Mouse (Mus musculus): Measurements from ENCODE around the gene Ciapin1.

The Ciapin1 gene

DNA sequence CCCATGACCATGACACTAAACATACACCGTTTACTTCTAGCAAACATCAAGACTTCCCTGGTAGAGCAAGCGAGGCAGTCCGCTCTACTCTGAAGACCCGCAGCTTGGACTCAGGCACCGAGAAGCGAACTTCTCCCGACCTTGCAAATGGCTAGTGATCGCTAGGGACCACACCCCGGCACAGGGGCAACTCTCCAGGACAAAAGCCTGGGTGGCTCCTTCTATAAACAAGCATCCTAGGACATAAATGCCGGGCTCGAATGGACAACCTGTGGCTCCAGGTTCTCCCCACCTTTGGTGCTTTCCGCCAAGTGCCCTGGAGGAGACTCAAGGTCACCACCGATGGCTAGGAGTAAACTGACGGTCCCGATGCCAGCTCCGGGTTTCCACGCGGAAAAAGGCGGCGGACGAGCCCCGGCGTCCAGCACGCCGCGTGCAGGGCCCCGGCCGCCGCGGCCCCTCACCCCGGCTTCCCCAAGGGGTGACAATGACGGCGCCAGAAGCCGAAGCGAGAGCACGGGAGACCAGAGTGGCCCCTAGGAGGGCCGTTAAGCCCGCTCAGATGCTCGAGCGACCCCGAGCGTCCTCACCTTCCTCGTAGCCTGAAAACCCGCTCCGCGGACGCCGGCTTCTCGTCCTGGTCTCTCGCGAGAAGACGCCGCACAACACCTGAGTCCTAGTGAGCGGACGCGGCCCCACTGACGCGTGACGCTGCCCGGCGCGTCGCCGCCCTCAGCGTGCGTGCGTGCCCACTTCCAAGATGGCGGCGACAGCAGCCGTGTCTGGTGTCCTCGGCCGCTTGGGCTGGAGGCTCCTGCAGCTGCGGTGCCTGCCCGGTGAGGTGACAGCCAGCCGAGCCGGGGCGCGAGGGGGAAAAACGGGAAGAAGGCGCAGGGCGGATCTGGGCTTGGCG lies at the start of gene Ciapin1, which contains the start of gene Coq9:
Gene Ciapin1, minus strand, starts transcription at position 697 of the 913 bp plus-strand sequence.
Gene Coq9, plus strand, starts transcription at position 660 of the 913 bp plus-strand sequence.
- peak; percentile 94 to 96 for DNase-seq

DNA sequence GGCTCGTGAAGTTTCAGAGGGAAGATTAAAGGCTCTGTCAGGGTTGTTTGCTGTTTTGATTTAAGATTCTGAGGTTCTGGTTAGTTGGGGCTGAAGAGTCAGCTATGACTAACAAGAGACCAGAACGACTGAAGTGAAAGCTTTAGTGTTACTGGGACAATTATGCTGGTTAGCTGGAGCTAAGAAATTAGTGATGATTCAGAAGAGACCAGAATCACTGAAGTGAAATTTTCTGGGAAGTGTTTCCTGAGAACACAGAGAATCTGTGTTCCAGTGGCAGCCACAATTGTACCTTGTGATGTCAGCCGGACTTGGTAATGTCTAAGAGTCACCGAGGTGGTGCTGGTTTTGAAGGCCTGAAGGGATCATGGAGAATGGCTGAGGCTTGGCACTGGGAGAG lies 42.6 kb upstream of the Ciapin1 start:
- no peak for DNase-seq

DNA sequence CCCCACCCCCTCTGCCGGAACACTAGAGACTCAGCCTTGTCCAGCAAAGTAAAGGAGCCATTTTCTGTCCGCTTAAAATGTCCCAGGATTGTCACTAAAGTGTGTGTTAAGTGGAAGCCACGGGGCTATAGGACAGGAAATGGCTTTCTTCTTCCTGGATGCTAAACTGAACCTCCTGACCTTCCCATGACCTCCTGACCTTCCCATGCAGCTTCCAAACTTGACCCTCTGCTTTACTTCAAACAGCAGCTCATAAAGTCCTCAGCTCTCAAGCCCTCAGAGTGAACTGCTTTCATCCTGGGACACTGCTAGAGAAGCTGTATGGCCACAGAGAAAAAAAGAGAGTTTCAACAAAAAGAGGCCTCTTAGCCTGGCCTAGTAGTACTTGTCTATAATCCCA lies 38.7 kb upstream of the Ciapin1 start:
- DNase-seq: no peak

DNA sequence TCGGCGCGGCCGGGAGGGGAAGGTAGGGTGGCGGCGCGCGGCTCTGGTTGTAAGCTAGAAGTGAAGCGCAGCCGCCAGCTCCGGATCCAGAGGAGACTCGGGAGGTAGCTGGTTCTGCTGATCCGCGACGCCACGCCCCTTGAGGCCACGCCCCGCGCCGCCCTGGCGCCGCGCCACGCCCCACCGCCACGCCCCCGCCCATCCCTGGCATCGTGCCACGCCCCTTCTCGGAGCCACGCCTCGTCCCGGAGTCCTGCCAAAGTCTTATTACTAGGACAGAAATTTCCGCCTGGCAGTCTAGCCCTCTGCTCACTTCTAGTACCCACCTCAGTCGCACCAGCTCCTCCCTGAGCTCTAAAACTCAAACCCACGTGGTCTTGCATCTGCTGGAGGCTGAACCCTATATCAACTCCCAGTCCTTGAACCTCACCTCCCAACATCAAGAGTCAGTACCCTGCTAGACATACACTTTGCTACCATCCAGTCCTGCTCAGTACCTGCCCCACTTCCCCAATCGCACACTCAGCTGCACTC lies 38.1 kb upstream of the Ciapin1 start, which contains the start of gene Dok4:
Gene Dok4, minus strand, starts transcription at position 134 of the 534 bp plus-strand sequence.
- peak; percentile 84 to 91 for DNase-seq

DNA sequence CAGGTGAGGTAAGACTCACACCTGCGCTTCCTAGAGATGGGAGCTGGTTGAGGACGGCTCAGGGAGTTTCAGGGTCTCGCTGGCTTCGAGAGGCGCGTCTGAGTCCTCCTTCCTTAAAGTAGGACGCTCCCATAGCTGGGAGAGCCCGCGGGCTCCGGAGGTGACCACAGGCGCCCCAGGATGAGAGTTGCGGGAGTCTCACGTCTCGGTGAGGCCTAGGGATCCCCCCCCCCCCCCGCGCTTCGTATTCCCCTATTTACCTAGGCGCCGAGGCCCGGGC lies 37.7 kb upstream of the Ciapin1 start:
- DNase-seq: no peak

DNA sequence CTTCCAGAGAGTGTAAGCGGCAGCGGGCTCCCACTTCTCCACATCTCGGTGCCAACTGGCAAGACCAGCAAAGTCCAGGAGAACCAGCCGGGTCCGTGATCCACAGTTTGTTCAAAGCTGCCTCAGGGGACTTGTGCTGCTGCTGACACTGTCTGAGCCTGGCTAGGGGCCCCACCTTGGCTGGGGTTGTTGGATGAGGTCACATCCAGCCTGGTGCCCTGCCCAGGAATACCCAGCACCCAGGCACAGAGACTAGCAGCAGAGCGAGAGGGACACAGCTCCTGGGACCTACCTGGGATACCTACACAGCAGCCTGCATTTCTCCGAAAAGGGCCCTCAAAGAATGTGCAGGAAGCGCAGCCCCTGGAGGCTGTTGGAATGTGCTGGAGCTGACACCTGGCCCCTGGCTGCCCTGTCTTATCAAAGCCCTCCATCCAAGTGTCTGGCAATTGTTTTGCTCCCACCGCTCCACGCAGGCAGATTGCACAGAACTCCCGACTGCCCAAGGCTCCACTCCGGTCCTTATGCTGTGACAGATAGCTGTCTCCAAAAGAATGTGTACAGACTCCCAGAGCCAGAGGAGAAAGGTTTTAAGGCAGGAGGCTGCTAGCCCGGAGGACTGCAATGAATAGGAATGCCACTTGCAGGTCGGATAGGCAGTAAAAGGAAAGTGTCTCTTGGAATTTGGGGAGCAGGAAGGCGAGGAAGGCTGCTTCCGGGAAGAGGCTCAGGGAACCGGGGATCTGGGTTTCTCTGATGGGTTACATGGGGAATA lies 37.1 kb upstream of the Ciapin1 start:
- no peak for DNase-seq

DNA sequence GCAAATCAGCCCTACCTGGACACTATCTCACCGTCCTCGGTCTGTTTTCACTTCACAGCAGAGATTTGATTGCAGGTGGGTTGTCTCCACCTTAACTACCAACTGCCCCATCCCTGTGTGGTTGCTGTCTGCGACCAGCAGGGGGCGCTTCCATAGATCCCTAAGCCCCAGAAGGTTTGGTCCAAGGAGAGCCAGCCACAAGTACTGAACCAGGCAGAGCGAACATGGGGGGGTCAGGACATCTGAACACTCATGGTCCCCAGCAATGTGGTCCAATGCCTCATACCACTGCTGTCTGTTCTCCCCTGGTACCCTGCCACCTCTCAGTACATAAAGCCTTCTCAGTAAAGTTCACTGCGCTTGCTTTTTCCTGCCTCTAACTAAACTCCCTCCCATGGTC lies 36.2 kb upstream of the Ciapin1 start:
- peak; percentile 65 to 82 for DNase-seq

DNA sequence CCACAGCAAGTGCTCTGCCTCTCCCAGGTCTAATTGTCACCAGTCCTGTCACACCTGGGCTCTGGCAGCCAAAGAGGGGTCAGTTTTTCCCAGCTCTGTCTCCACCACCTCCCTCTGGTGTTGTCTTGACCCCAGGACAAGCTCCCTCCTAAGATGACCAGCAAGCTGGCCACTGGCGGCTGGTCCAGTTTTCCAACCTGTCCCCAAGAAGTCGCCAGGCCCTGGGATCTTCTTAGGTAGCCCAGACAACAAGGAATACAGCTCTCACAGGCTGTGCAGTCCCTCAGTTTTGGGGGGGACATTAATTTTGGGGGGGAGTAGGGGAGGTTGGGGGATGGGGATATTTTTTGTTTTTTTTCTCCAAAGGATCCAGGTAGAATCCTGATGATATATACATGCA lies 34.4 kb upstream of the Ciapin1 start:
- DNase-seq: no peak

DNA sequence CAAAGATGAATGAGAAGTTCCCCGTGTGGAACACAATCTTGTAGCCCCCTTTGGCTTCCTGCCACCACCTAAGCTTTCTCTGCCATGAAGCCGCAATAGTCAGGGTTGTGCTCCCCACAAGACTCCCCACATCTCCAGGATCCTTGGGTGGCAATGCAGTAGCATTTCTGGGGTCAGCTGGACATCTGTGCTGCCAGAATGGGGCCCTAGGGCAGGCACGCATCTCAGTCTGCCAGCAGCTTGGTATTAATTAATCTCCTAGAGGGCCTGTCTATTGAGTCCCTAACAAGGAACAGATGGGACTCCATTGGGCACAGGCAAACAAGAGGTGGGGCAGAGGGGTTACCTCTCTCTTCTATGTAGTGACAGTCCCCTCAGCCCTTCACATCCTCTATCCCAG lies 34.0 kb upstream of the Ciapin1 start:
- peak; percentile 41 to 52 for DNase-seq

DNA sequence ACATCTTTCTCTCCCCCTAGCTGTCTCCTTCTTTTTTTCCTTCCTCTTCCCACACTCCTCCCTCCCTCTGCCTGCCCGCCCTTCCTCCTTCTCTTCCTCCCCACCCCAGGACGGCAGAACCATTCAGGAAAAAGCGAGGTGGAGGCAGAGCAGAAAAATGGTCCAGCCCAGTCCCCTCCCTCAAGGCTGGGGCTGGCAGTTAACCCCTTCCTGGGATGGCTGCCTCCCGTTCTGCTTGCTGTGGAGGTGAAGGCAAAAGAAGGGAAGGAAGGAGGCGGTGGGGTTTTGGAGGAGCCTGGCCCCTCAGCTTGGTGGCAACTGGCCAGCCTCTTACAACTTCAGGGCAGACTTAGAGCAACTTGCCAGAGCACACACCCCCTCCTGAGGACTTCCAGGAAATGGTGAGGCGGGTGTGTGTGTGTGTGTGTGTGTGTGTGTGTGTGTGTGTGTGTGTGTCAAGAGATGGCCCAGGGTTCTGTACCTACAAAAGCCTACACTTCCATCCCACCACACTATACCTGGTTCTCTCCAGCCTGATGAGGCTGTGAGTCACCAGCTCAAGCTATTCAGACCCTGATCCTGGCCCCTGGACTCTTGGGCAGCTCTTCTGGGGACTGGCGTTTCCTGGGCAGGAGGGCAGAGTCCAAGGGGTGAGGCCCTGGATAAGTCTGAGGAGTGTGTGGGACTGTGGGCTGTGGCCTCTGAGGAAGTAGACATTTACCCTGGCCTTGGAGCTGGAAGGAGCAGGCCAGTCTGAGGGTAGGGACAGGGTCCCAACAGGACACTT lies 33.1 kb upstream of the Ciapin1 start:
- peak; percentile 81 to 86 for DNase-seq

DNA sequence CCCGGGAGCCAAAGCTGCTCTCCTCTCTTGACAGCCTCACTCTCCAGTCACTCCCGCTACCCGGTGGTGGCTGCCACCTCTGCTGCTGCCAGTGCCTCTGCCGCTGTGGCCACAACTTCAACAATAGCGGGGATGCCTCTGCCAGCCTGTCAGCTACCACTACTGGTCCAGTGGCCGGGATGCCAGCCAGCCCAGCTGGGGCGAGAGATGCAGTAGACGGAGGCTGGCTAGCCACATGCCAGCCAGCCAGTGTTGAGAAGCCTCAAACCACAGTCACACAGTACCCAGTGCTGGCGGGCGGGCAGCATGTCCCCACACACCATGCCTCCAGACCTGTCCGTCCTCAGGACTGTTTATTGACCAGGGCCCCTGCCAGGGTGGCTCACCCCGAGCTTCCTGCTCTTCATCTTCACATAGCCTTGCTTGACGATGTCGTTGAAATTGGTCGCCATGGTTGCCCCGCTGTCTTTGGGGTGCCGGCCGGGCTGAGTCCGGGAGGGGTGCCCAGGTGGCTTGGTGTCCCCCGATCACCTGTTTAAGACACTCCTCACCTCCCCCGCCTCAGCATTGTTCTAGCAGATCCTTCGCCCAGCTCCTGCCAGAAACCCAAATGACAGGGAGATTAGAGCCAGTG lies 32.4 kb upstream of the Ciapin1 start:
- DNase-seq: no peak

DNA sequence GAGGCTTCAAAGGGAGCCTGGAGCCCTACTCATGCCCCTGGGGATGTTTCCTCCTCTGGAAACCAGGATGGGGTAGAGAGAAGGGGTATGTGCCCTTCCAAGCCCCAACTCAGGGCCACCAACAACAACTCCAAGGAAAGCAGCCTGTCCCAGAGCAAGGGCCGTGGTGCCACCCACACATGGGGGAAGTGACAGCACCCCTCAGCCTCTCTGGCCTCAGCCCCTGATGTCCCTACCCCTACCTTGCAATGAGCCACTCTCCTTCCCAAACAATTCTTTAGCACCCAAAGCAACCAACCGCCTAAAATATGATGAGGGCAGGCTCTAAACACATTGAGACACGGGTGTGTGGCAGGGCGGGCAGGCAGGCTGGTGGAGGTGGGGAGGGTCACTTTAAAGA lies 31.8 kb upstream of the Ciapin1 start:
- DNase-seq: no peak

DNA sequence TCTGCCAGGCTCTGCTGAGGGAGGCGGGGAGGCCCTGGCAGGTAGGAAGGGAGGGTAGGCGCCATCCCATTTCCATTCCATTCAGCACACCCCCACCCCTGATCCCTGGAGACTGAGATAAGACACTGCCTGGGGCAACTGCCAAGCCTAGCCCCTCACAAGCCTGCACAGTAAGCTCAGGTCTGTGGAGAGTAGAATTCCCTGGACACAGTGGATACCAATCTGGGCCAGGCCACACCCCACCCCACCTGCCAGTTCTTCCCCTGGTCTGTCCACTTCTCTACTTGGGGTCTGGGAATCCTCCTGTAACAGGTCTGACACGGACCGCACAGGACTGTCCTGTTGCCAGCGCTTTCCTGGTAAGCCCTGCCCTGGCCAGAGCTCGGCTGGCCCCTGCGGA lies 31.0 kb upstream of the Ciapin1 start:
- DNase-seq: no peak

DNA sequence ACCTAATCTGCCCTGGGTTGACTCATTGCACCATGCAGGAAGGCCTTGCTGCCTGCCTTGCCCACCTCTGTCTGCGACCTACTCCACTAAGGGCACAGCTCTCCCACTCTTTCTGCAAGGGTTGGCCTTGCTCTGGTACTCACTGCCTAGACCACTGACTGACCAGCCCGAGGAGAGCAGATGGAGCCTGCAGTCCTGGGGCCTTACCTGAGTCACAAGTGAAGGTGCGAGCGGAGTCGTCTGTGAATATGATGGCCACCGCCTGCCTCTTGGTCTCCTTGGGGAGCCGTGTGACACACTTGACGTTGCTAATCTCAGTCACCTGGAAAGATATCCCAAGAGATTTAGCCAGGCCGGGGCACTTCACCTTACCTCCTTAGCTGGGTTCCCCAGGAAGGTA lies 28.8 kb upstream of the Ciapin1 start:
- DNase-seq: no peak

DNA sequence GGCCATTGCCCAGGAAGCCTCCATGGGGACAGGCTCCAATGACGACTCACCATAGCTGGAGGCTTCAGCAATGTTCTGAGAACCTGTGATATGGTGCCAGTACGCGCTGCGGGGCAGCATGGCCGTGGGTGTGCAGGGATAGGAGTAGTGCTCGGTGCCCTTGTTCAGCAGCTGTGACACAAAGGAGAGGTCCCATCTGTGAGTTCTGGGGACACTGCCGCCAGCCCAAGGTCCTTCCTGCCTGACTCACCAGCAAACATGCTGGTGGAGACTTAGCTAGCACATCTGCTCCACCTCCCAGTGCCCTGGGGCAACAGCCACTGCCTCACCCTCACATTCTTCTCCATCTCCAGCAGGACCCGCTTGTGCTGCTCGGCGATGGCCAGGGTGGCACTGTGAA lies 27.1 kb upstream of the Ciapin1 start:
- no peak for DNase-seq

DNA sequence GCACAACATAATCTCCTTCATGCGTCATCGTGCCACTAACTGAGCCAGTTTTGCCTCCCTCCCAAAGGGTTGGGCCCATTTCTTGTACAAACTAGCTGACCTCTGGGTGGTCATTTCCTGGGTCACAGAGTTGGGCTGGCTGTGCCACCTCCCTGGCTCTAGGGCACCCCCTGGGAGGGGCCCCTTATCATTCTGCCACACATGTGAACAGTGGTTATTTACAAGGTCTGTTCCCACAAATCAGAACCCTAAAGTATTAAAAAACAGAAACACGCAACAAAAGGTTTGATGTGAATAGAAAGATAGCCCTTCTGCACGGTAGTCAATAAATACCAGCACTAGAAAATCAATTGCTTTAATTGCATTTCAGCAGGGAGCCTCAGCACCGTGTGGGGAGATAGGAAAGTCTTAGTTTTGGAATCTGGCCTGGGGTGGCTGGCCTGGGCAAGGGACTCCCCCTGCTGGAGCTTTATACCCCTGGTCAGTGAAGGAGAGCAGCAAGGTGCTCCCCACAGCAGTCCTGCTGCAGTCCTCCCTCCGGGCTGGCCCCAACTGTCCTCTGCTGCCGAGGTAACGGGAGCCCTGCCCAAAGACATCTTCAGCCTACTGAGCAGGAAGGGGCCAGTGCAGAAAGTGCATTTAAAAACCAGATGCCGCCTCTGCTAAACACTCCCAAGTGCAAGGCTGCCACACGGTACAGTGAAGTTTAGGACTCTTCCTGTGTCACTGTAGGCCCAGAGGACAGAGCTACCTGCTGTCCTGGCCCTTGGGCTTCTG lies 25.9 kb upstream of the Ciapin1 start:
- DNase-seq: no peak

DNA sequence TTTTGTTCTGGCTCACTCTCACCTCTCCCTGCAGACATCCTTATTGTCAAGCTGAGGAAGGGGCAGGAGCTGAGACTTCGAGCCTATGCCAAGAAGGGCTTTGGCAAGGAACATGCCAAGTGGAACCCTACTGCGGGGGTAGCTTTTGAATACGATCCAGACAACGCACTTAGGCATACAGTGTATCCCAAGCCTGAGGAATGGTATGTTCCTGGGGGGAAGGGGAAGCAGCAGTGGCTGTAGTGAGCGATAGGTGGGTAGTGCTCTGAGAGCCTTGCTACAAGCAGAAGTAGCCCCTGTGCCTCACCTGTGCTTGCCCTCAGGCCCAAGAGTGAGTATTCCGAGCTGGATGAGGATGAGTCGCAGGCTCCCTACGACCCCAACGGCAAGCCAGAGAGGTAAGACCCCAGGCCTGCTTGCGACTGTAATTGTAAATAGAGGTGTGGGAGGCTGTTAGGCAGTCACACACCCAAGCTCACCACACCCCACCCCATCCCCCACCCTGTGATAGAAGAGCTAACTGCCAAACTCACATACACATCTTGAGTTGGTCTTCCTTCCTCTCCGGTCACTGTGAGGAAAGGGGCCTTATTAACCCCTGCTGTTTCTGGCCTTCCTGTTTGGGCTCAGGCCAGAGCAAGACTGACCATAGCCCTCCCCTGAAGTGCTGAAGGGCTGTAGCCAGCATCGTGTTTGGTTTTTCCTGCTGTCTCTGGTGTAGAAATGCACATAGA lies 24.5 kb upstream of the Ciapin1 start:
- DNase-seq: no peak

DNA sequence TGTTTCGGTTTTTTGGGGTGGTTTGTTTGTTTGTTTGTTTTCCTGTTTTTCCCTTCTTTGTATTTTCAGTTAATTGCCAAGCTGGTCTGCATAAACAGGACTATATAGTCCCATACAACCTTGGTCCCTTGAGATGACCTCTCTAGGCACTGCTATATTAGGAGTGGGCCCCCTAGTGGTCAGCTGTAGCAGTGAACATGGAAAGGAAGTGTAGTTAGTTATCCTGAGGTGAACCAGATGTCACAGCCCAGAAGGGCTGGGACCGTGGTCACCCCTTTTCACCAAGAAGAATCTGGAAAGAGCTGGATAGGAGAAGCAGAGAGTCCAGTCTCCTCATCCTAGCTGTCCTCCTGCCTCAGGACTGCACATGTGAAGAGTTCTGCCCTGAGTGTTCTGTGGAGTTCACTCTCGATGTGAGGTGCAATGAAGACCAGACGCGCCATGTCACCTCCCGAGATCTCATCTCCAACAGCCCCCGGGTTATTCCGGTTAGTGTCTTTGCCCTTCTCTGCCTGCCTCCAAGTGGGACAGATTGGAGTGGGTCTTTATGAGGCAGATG lies 23.3 kb upstream of the Ciapin1 start:
- peak; percentile 58 to 79 for DNase-seq

DNA sequence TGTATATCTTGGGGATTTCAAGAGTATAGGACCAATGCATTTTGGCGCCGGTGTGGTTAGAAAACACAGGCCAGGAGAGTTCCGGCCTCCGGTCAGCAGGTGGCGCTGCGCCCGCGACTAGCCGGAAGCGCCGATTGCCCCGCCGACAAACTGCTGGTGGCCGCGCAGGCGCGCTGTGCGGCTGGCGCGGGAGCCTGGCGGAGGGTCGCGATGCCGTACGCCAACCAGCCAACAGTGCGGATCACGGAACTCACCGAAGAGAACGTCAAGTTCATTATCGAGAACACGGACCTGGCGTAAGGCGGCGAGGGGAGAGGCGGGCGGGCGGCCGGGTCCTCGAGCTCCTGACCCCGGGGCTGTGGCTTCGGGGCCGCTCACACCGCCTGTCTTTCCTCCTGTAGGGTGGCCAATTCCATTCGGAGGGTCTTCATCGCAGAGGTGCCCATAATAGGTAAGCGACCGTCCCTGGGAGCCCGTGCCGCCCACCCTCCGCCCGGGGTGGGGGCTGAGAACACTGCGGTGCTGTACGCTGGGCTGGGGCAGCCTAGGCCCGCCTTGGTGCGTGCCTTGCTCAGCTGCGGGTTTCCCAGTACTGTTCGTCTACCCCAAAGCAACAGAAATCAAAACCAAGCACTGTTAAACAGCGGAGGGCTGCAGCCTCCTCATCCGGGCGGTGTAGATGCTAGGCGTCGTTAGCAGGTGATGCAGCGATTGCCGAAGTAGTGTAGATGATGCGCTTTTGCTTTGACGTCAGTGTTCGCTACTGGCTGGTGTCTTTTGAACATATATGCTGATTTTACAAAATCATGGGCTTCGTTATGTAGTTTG lies 19.4 kb upstream of the Ciapin1 start, which contains the start of gene Polr2c:
Gene Polr2c, plus strand, starts transcription at position 105 of the 828 bp plus-strand sequence.
- peak; percentile 80 to 88 for DNase-seq

DNA sequence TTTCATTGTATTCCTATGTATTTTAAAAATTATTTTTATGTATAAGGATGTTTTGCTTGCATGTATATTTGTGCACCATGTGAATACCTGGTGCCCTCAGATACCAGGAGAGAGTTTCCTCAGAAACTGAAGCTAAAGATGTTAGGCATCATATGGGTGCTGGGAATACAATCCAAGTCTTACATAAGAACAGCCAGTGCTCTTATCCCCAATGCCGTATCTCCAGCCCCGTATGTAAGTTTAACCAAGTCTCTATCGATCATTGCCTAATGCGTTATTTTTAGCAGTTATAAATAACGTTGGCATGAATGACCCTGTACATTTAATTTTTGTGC lies 18.8 kb upstream of the Ciapin1 start:
- DNase-seq: no peak

Measured in kidney, adult 8-10 months (tissue).